Mouse (Mus musculus): ENCODE measurements around the gene Tbata.

DNA sequence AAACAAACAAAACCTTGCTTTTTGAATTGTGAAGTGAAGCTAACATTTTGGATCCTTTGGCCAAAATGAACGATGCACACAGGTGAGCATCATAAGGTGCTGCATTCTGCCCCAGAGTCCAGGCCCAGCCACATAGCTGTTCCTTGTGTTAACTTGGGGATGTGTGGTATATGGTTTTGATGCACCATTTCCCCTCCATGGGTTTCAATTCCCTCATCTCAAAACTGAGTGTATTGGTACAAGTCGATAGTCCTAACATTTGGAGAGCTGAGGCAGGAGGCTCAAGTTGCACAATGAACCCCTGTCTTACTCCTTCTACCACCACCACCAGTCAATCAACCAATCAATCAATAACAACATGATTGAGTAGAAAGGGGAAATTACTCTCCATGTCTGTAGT, 15.3 kb upstream of the Tbata start:
- TF ChIP-seq GATA1 (IDR thresholded peaks at IDR 0.05; ENCODE audit: borderline replicate concordance, low read length) (no peak), FLI1 (IDR thresholded peaks at IDR 0.05; ENCODE audit: low read length) (no peak)

Data from megakaryocyte, embryonic 14.5 days (primary cell).